Comparison of ENCODE assay signal across 18 mouse cellular contexts in the genomic region with DNA sequence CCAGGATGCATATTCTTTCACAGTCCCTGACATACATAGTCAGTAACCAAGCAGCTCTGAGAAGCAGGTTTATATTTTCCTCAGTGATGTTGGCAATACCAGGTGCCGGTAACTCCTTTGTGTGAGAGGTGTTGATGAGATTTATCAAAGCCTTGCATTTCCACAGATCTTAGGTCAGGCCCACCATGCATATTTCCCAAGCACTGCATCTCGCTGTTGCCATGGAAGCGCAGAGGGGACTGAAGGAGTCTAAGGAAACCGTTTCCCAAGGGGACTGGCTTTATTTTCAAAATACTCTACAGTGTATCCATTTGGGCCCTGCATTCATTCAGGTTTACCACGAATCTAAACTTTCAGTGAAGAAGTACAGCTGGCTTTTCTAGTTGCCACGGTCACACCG. TPM values are rescaled to one million over a fixed set of nuclear protein-coding genes. Genes with fewer than 3 reads are reported as not detected.
DNase-seq lines count a peak whose midpoint lies in the region; ATAC-seq lines count a peak whose summit lies in the region.
"Had no signal": no experiment of that assay in that cellular context is flagged by ENCODE, and none has a peak within 500 bp of the region (broad histone marks: within the 10 kb centered on the region; RNA-seq: fewer than 3 reads in every experiment).

No protein-coding gene starts in this region.

- no peak overlapping the region for H3K9ac ChIP-seq in embryonic facial prominence, embryonic 14.5 days (ENCODE audit: low read depth, low read length)
- no peak overlapping the region for H3K9ac ChIP-seq in hindbrain, embryonic 14.5 days
- no peak overlapping the region for H3K9ac ChIP-seq in midbrain, embryonic 14.5 days (replicated peaks; ENCODE audit: low read length)
- H3K9ac ChIP-seq: embryonic facial prominence, embryonic 15.5 days; heart, embryonic 15.5 days; liver, embryonic 15.5 days; stomach, embryonic 15.5 days had no signal

- H3K4me1 ChIP-seq in embryonic facial prominence, embryonic 14.5 days (ENCODE audit: control insufficient read depth, insufficient read depth, low read length), result peaks cover 18% of the 10 kb centered on the region
- H3K4me1 ChIP-seq in hindbrain, embryonic 14.5 days (replicated peaks; ENCODE audit: control insufficient read depth, insufficient read depth, low read length), result peaks cover 29% of the 10 kb centered on the region
- H3K4me1 ChIP-seq in midbrain, embryonic 14.5 days (ENCODE audit: control insufficient read depth, insufficient read depth, low read length), result peaks cover 27% of the 10 kb centered on the region
- H3K4me1 ChIP-seq: heart, embryonic 15.5 days; liver, embryonic 15.5 days; stomach, embryonic 15.5 days had no signal

- H3K36me3 ChIP-seq in embryonic facial prominence, embryonic 14.5 days (ENCODE audit: control insufficient read depth, insufficient read depth, low read length), result peaks cover 7% of the 10 kb centered on the region; the same call in 1 of the 2 replicates
- peaks cover 8% of the 10 kb centered on the region; the same call in 1 of the 2 replicates for H3K36me3 ChIP-seq in hindbrain, embryonic 14.5 days (replicated peaks; ENCODE audit: control insufficient read depth, insufficient read depth)
- H3K36me3 ChIP-seq in midbrain, embryonic 14.5 days (ENCODE audit: control insufficient read depth, insufficient read depth, low read length), result 0 out of 2 replicates have a peak, but pooled peaks cover 4% of the 10 kb centered on the region
- H3K36me3 ChIP-seq: heart, embryonic 15.5 days; liver, embryonic 15.5 days had no signal

- ATAC-seq in embryonic facial prominence, embryonic 14.5 days (ENCODE audit: low read depth), result no peak
- ATAC-seq in hindbrain, embryonic 14.5 days (ENCODE audit: low FRiP score), result 0 out of 2 replicates have a peak, but pooled peaks have one; percentile 37
- peak; percentile 44; the same call in 1 of the 2 replicates for ATAC-seq in midbrain, embryonic 14.5 days (ENCODE audit: low FRiP score, low TSS enrichment)
- no peak for ATAC-seq in frontal cortex, adult (ENCODE audit: low TSS enrichment)
- ATAC-seq: Patski had no signal

- peaks cover 8% of the 10 kb centered on the region; the same call in 1 of the 2 replicates for H3K27me3 ChIP-seq in embryonic facial prominence, embryonic 14.5 days (replicated peaks; ENCODE audit: control insufficient read depth, insufficient read depth, low read length)
- no peaks in the 10 kb centered on the region for H3K27me3 ChIP-seq in hindbrain, embryonic 14.5 days (ENCODE audit: control insufficient read depth, insufficient read depth, low read length)
- no peaks in the 10 kb centered on the region for H3K27me3 ChIP-seq in midbrain, embryonic 14.5 days (ENCODE audit: control insufficient read depth, insufficient read depth, low read length)
- H3K27me3 ChIP-seq: heart, embryonic 15.5 days; liver, embryonic 15.5 days; Patski; stomach, embryonic 15.5 days had no signal

- 64% methylated on average over 7 of the region's 7 CpGs for WGBS in embryonic facial prominence, embryonic 14.5 days
- 23% methylated on average over 7 of the region's 7 CpGs for WGBS in hindbrain, embryonic 14.5 days
- 16% methylated on average over 7 of the region's 7 CpGs for WGBS in midbrain, embryonic 14.5 days

- DNase-seq in embryo, embryonic 10 days (ENCODE audit: low spot score), result peak; percentile 51
- DNase-seq in embryo, embryonic 9.5 days (ENCODE audit: extremely low spot score), result no peak
- peak; percentile 36 for DNase-seq in embryonic facial prominence, embryonic 14.5 days (ENCODE audit: low spot score)
- DNase-seq in hindbrain, embryonic 14.5 days (ENCODE audit: low spot score), result peak; percentile 58
- peak; percentile 85 for DNase-seq in midbrain, embryonic 14.5 days
- no peak for DNase-seq in heart, adult 8-10 months (ENCODE audit: low spot score)
- DNase-seq in kidney, postnatal 10 days, result no peak
- DNase-seq: cerebellum, adult 9-11 months; lung, postnatal 14 days; thymus, postnatal 25 days had no signal

- H3K4me3 ChIP-seq in embryonic facial prominence, embryonic 14.5 days (ENCODE audit: low read depth, low read length), result no peak overlapping the region
- H3K4me3 ChIP-seq in hindbrain, embryonic 14.5 days (replicated peaks; ENCODE audit: low read length), result no peak overlapping the region
- no peak overlapping the region for H3K4me3 ChIP-seq in midbrain, embryonic 14.5 days (replicated peaks; ENCODE audit: low read depth, low read length)
- H3K4me3 ChIP-seq: embryonic facial prominence, embryonic 15.5 days; heart, embryonic 15.5 days; liver, embryonic 15.5 days; stomach, embryonic 15.5 days had no signal

- H3K27ac ChIP-seq in embryonic facial prominence, embryonic 14.5 days (replicated peaks; ENCODE audit: low read depth, low read length), result no peak overlapping the region
- H3K27ac ChIP-seq in hindbrain, embryonic 14.5 days, result no peak overlapping the region
- H3K27ac ChIP-seq in midbrain, embryonic 14.5 days (replicated peaks; ENCODE audit: low read depth, low read length), result peak overlapping the region; percentile 58
- H3K27ac ChIP-seq: embryonic facial prominence, embryonic 15.5 days; heart, embryonic 15.5 days; liver, embryonic 15.5 days; stomach, embryonic 15.5 days had no signal

- H3K9me3 ChIP-seq in embryonic facial prominence, embryonic 14.5 days (ENCODE audit: control insufficient read depth, low read length), result no peaks in the 10 kb centered on the region
- no peaks in the 10 kb centered on the region for H3K9me3 ChIP-seq in hindbrain, embryonic 14.5 days (ENCODE audit: control insufficient read depth, low read length)
- no peaks in the 10 kb centered on the region for H3K9me3 ChIP-seq in midbrain, embryonic 14.5 days (ENCODE audit: control insufficient read depth, low read length)
- H3K9me3 ChIP-seq: embryonic facial prominence, embryonic 15.5 days; heart, embryonic 15.5 days; liver, embryonic 15.5 days; stomach, embryonic 15.5 days had no signal

- H3K4me2 ChIP-seq in embryonic facial prominence, embryonic 14.5 days (ENCODE audit: low read depth, low read length), result no peak overlapping the region
- no peak overlapping the region for H3K4me2 ChIP-seq in hindbrain, embryonic 14.5 days (replicated peaks)
- H3K4me2 ChIP-seq in midbrain, embryonic 14.5 days (ENCODE audit: low read length), result peak overlapping the region; percentile 6; the same call in 1 of the 2 replicates
- H3K4me2 ChIP-seq: embryonic facial prominence, embryonic 15.5 days; heart, embryonic 15.5 days; liver, embryonic 15.5 days; stomach, embryonic 15.5 days had no signal

RNA-seq across cellular contexts. Expression of gene Slc15a1, which starts 59.6 kb away (rescaled TPM):
- polyA plus RNA-seq in embryonic facial prominence, embryonic 14.5 days (2014; fragmentation: Nextera tagmentation; extraction: Ambion mirVana), result 0.25 and 0.54 TPM in 2 replicates
- polyA plus RNA-seq in hindbrain, embryonic 14.5 days (2014; fragmentation: Nextera tagmentation; extraction: Ambion mirVana), result not detected in 2 replicates
- polyA plus RNA-seq in midbrain, embryonic 14.5 days (2014; fragmentation: Nextera tagmentation; extraction: Ambion mirVana), result not detected in 2 replicates
- total RNA-seq in heart, adult 8-10 months (2022), result under 1 TPM in 1 of 4 experiments, not detected in 3; 0.09 TPM
- total RNA-seq: layer of hippocampus, adult 18-20 months; left cerebral cortex, postnatal 36 days had no signal
- polyA plus RNA-seq: liver, embryonic 15.5 days had no signal

Comparison
In these comparisons a context has a peak if more than half of its experiments do, and no peak if none do; other contexts are left out.
1. DNase-seq: peak in embryo, embryonic 10 days (single experiment), embryonic facial prominence, embryonic 14.5 days (single experiment), hindbrain, embryonic 14.5 days (single experiment) and midbrain, embryonic 14.5 days (single experiment); none in embryo, embryonic 9.5 days (single experiment), heart, adult 8-10 months (single experiment) and kidney, postnatal 10 days (single experiment).
2. ATAC-seq: peak in hindbrain, embryonic 14.5 days (single experiment) and midbrain, embryonic 14.5 days (single experiment); none in embryonic facial prominence, embryonic 14.5 days (single experiment) and frontal cortex, adult (single experiment).